Mouse (Mus musculus) lung, postnatal 0 days (tissue): ENCODE data around the gene Klk8.

Experiments
- CTCF ChIP-seq: IDR thresholded peaks from 2 replicates; pipeline ENCODE4 v1.5.1; 2016; ENCODE audit warnings: antibody characterized with exemption, mild to moderate bottlenecking
- EP300 ChIP-seq: IDR thresholded peaks from 2 replicates; pipeline ENCODE4 v1.6.1; 2016; ENCODE audit warnings: antibody characterized with exemption, mild to moderate bottlenecking, control low read depth

- no peak for TF ChIP-seq CTCF
- no peak for TF ChIP-seq EP300
Observed at GRCm38 (mm10) chr7:43781541-43781940, 15.8 kb upstream of the Klk8 start.
